Mouse (Mus musculus): Measurements from ENCODE around the gene 1700001O22Rik.

1700001O22Rik gene

GRCm38 (mm10) chr2:30750025-30750424 is 53.4 kb downstream of the 1700001O22Rik start:
- DNase-seq, result no peak

GRCm38 (mm10) chr2:30747602-30748162 is 55.8 kb downstream of the 1700001O22Rik start:
- no peak for DNase-seq
